Mouse (Mus musculus) embryonic facial prominence, embryonic 15.5 days (tissue): ENCODE results near the gene Tmem106c. TPM values are rescaled to one million over a fixed set of nuclear protein-coding genes. Genes with fewer than 3 reads are reported as not detected.

Source experiments
- polyA plus RNA-seq: library from polyadenylated mRNA; unstranded; fragments of >200 nt; fragmentation: Nextera tagmentation; extraction: Ambion mirVana; gene quantifications from 2 replicates; pipeline ENCODE4 v1.2.1, GENCODE M21; 2015

The Tmem106c gene
- polyA plus RNA-seq, 1 experiment from 2014 or later: 60.8 TPM

Other genes starting within 250 kb of the Tmem106c start
- gene Endou, start 232.9 kb upstream of the Tmem106c start, polyA plus RNA-seq: 35.2 and 35.9 TPM in 2 replicates
- gene Rapgef3, start 196.2 kb upstream of the Tmem106c start, polyA plus RNA-seq: 11.8 and 12.9 TPM in 2 replicates
- gene Slc48a1, start 185.7 kb upstream of the Tmem106c start, polyA plus RNA-seq: 51.2 and 52.7 TPM in 2 replicates
- 37.6 and 37.9 TPM in 2 replicates for gene Hdac7, start 119.7 kb upstream of the Tmem106c start, polyA plus RNA-seq
- 8.1 and 10.1 TPM in 2 replicates for gene Vdr, start 53.6 kb upstream of the Tmem106c start, polyA plus RNA-seq
- gene Col2a1, start 40.5 kb downstream of the Tmem106c start, polyA plus RNA-seq: 225 and 386 TPM in 2 replicates
- 49.2 and 49.9 TPM in 2 replicates for gene Pfkm, start 128.4 kb downstream of the Tmem106c start, polyA plus RNA-seq
- gene Senp1, start 129.5 kb downstream of the Tmem106c start, polyA plus RNA-seq: 27.8 and 28.1 TPM in 2 replicates
- gene Asb8, start 201.4 kb downstream of the Tmem106c start, polyA plus RNA-seq: 47.8 and 48.5 TPM in 2 replicates
- gene Ccdc184, start 203.0 kb downstream of the Tmem106c start, polyA plus RNA-seq: 2.1 and 2.9 TPM in 2 replicates
- not detected in 2 replicates for gene Olfr288, start 231.3 kb downstream of the Tmem106c start, polyA plus RNA-seq